Mouse (Mus musculus) lung, postnatal 14 days (tissue): ENCODE results near the gene Amn1.
"Not testable (repeated sequence)": the region's sequence is repeated elsewhere in the genome, so short reads cannot be mapped to it uniquely, and the experiment has no call there.

Source experiments
- DNase-seq: peaks from one replicate; pipeline ENCODE4 v3.0.0; 2021

Gene Amn1

GRCm38 (mm10) chr6:149154116-149155030 lies 34.1 kb downstream of the Amn1 start:
- DNase-seq, result no peak

DNA sequence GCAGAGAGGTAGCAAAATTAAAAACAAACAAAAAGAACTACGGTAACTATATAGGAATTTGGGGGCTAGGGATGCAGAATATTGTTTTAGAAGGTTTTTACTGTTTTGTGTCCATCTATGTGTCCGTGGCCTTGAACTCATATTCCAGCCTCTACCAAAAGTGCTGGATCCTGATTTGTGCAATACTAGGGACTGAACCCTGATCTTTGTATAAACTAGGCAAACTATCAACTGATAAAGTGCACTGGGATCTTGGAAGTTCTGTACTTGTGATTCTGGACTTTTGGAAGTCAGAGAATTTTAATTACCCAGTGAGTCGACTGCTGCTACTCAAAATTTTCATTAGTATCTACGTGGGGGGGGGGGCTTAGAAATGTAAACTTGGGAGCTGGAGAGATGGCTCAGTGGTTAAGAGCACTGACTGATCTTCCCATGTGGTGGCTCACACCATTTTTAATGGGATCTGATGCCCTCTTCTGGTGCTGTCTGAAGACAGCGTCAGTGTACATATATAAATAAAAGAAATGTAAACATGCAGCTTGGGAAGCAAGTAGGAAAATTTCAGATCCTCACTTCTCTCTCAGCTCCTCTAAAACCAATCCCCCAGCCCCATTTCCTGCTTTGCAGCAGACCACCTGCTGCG lies 34.9 kb downstream of the Amn1 start:
- DNase-seq, result no peak

- DNase-seq, result no peak
These were observed 36.4 kb downstream of the Amn1 start for GRCm38 (mm10) chr6:149152119-149152518.

GRCm38 (mm10) chr6:149148436-149149229 lies 39.9 kb downstream of the Amn1 start:
- DNase-seq, result no peak

DNA sequence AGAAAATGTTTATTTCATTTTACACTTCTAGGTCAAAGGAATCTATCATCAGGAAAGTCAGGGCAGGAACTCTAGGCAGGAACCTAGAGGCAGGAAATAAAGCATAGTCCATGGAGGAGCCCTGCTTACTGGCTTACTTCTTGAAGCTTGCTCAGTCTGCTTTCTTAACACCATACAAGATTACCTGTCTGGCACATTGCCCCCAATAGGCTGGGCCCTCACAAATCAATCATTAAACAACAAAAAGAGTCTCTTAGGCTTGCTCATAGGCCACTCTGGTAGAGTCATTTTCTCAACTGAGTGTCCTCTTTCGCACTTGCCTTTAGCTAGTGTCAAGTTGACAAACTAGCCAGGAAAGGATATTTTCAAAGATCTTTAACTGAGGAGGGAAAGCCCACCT lies 43.4 kb downstream of the Amn1 start:
- DNase-seq, result no peak

- peak; percentile 85 for DNase-seq
These were observed 46.9 kb downstream of the Amn1 start for GRCm38 (mm10) chr6:149141393-149142173.

DNA sequence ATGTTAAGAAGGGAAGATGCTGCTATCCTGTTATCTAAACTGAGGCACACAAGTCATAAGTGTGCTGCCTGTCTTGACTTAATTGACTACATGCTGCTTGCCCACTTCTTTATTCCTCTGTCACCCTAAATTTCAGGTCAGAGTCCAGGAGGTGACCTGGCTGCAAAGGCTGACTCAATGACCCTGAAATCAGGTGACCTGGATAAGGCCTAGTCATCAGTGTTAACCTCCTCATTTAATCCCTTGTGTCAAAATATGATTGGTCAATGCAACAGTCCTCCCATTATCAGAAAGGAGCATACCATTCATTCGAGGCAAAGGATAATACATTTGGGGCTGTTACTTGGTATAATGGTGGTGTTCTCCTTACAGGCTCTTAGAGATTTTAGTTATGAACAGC lies 49.0 kb downstream of the Amn1 start, which contains the start of gene Etfbkmt:
Gene Etfbkmt, plus strand, starts transcription at position 379 of the 400 bp plus-strand sequence.
- DNase-seq, result no peak

GRCm38 (mm10) chr6:149139011-149139410 lies 49.5 kb downstream of the Amn1 start:
- DNase-seq, result no peak

- DNase-seq, result no peak
These were observed 50.6 kb downstream of the Amn1 start for GRCm38 (mm10) chr6:149137936-149138335.

- no peak for DNase-seq
These were observed 52.9 kb downstream of the Amn1 start for GRCm38 (mm10) chr6:149135631-149136030.

GRCm38 (mm10) chr6:149134391-149135150 lies 53.9 kb downstream of the Amn1 start:
- no peak for DNase-seq

GRCm38 (mm10) chr6:149132311-149133077 lies 56.0 kb downstream of the Amn1 start:
- peak; percentile 59 for DNase-seq

GRCm38 (mm10) chr6:149131111-149131510 lies 57.4 kb downstream of the Amn1 start:
- no peak for DNase-seq

DNA sequence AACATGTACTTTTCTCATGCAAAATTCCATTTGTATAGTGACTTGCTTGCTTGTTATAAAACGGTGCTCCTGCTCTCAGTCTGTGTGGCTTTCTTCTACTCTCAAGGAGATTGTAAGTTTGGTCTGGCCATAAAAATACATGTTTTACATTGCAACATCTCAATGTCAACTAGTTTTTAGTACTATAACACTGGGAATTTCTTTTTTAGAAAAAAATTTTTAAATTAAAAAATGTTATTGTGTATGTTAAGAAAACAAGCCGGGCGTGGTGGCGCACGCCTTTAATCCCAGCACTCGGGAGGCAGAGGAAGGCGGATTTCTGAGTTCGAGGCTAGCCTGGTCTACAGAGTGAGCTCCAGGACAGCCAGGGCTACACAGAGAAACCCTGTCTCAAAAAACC lies 58.6 kb downstream of the Amn1 start, which contains the start of gene Gm10203:
Gene Gm10203, plus strand, starts transcription at position 301 of the 400 bp plus-strand sequence.
- DNase-seq, result not testable (repeated sequence)

GRCm38 (mm10) chr6:149126675-149127074 lies 61.8 kb downstream of the Amn1 start:
- DNase-seq, result peak; percentile 50

- no peak for DNase-seq
These were observed 65.5 kb downstream of the Amn1 start for GRCm38 (mm10) chr6:149123042-149123441.

DNA sequence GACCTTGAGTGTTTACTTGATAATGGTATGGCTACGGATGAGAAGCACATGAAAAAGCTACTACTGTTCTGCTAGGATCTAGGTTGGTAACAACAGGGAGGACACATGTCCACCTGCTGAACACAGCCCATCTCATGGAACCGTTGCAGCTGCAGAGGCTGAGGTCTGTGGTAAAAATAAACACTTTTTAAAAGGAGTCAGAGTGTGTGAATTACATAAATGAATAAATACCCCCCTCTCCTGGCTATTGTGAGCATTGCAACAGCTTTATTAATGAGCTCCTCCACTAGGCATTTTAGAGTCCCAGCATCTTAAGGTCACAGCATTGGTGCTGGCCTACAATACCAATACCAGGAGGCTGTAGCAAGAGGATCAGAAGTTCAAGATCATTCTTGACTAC lies 68.7 kb downstream of the Amn1 start:
- peak; percentile 80 for DNase-seq

GRCm38 (mm10) chr6:149118935-149119334 lies 69.6 kb downstream of the Amn1 start:
- no peak for DNase-seq

- no peak for DNase-seq
These were observed 71.5 kb downstream of the Amn1 start for GRCm38 (mm10) chr6:149116992-149117391.

DNA sequence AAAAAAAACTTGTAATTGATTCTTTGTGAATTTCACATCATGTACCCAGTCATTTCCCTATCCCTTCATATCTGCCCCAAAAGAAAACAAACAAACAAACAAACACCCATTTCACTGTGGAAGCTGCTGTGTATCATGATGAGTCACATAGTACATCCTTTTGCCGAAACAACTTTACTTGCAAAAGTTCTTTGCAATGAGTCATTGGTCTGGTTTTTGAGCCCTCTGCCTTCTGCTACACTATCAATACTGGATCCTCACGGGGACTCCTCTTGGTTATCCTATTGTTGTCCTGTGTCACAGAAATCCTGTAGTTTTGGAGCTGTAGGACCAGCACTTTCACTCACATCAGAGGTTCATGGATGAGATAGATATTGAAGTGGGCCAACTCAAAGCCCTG lies 79.6 kb downstream of the Amn1 start:
- no peak for DNase-seq

DNA sequence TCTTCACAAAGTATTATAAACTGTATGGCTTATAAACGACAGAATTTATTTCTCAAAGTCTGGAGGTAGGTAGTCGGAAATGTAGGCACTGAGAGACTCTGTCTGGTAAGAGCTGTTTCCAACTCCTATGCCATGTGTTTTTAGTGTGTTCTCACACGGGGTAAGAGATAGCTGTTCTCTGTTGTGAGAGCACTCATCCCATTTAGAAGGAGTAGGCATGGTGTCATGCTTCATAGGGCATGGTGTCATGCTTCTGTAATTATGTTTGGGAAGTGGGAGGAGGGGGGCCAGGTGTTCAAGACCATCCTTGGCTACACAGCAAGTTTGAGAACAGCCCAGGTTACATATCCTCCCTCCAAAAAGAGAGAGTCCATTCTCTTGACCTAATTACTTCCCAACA lies 80.9 kb downstream of the Amn1 start:
- DNase-seq, result no peak
